Mouse (Mus musculus): ENCODE data around the gene Tgfb1. TPM values are rescaled to one million over a fixed set of nuclear protein-coding genes. Genes with fewer than 3 reads are reported as not detected.
"Not testable (repeated sequence)": the region's sequence is repeated elsewhere in the genome, so short reads cannot be mapped to it uniquely, and the experiment has no call there.

The Tgfb1 gene
- polyA plus RNA-seq, 1 experiment from 2014 or later: 2.5 TPM

GRCm38 (mm10) chr7:25719761-25720610 is 33.2 kb downstream of the Tgfb1 start:
- H3K4me2 ChIP-seq (replicated peaks): peak overlapping the region; percentile 90; the same call in 1 of the 2 replicates

DNA sequence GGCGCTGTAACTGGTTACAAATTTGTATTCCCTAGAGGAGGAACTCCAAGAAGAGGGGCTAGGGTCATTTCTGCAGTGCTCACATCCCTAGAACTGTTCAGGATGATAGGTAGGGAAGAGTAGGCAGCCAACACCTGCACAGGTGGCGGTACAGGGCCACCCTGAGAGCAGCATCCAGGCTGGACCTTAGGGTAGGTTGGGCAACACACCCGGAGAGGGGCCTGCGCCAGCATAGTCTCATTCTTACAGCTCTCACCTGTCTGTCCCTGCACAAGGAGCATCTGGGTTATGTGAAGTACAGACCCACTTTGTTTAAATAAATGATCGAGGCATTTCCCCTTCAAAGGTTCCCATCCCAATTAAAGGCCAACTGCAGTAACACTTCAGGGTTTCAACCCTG is 34.0 kb downstream of the Tgfb1 start:
- H3K9me3 ChIP-seq: no peaks in the 10 kb centered on the region
- H3K27ac ChIP-seq: no peak overlapping the region
- peaks cover 56% of the 10 kb centered on the region for H3K36me3 ChIP-seq
- no peak overlapping the region for H3K9ac ChIP-seq
- peaks cover 14% of the 10 kb centered on the region for H3K4me1 ChIP-seq
- no peak overlapping the region for H3K4me2 ChIP-seq (replicated peaks)
- H3K4me3 ChIP-seq: no peak overlapping the region
- no peak for ATAC-seq (ENCODE audit: insufficient number of reproducible peaks, insufficient read depth, low FRiP score, low TSS enrichment)
- 90% methylated on average over 5 of the region's 5 CpGs for WGBS
- H3K27me3 ChIP-seq: no peaks in the 10 kb centered on the region

More at GRCm38 (mm10) chr7:25719761-25720610, 33.2 kb downstream of the Tgfb1 start:
- Histone ChIP-seq H3K4me3 (no peak overlapping the region), H3K9me3 (no peaks in the 10 kb centered on the region), H3K36me3 (peaks cover 56% of the 10 kb centered on the region), H3K9ac (no peak overlapping the region), H3K27ac (peak overlapping the region; percentile 55; the same call in 1 of the 2 replicates), H3K27me3 (no peaks in the 10 kb centered on the region), H3K4me1 (peaks cover 14% of the 10 kb centered on the region)
- ATAC-seq (ENCODE audit: insufficient number of reproducible peaks, insufficient read depth, low FRiP score, low TSS enrichment): no peak
- 63% methylated on average over 10 of the region's 10 CpGs for WGBS

DNA sequence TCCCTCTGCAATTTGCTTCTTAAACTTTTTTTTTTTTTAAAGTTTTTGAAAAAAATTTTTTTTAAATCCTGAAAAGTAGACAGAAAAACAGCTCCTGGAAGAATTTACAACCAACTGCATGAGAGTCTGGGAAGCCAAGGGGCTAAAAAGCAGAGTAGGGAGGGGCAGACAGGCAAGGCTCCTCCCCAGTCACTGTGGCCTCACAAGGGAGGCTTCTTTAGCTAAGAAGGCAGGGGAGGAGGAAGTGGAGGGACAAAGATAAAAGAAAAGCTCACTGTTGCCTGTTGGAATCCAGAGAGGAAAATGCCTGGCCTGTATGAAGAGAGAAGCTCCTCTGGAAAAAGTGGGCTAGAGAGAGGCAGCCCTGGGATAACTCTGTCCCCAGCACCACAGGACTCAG is 35.0 kb downstream of the Tgfb1 start:
- not testable (repeated sequence) for H3K9ac ChIP-seq

GRCm38 (mm10) chr7:25725886-25726285 is 39.1 kb downstream of the Tgfb1 start:
- Histone ChIP-seq H3K9ac (no peak overlapping the region), H3K27ac (no peak overlapping the region), H3K4me2 (replicated peaks) (no peak overlapping the region), H3K9me3 (no peaks in the 10 kb centered on the region), H3K36me3 (peaks cover 93% of the 10 kb centered on the region), H3K4me1 (no peaks in the 10 kb centered on the region), H3K27me3 (no peaks in the 10 kb centered on the region), H3K4me3 (no peak overlapping the region)
- WGBS: 90% methylated on average over 19 of the region's 19 CpGs
- ATAC-seq (ENCODE audit: insufficient number of reproducible peaks, insufficient read depth, low FRiP score, low TSS enrichment): no peak

More for the DNA sequence above, 35.0 kb downstream of the Tgfb1 start:
- H3K9me3 ChIP-seq; H3K4me2 ChIP-seq (replicated peaks); ATAC-seq (ENCODE audit: insufficient number of reproducible peaks, insufficient read depth, low FRiP score, low TSS enrichment); H3K4me3 ChIP-seq; H3K27ac ChIP-seq; H3K27me3 ChIP-seq: not testable (repeated sequence)
- Histone ChIP-seq H3K36me3 (peaks cover 59% of the 10 kb centered on the region), H3K4me1 (peaks cover 14% of the 10 kb centered on the region)

DNA sequence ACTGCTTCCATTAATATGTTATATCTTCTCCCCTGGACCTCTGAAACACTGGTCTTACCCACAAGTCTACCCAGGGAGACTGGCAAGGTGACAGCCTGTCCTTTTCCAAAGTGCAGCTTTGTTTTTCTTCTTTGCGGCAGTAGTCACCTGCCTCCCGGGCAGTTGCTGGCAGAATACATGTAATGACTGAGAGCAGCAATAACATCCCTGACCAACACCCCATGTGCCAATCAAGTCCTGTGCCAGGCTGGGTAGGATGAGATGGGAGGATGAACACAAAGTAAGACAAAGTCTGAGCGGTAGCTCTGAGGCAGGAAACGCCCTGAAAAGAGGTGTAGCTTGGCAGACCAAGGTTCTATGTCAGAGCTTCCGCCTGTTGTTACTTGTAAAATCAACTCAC is 41.0 kb downstream of the Tgfb1 start:
- Histone ChIP-seq H3K27ac (no peak overlapping the region), H3K4me2 (replicated peaks) (no peak overlapping the region), H3K36me3 (peaks cover 96% of the 10 kb centered on the region), H3K4me3 (no peak overlapping the region), H3K4me1 (no peaks in the 10 kb centered on the region), H3K9me3 (no peaks in the 10 kb centered on the region), H3K27me3 (no peaks in the 10 kb centered on the region), H3K9ac (no peak overlapping the region)
- WGBS: 92% methylated on average over 5 of the region's 5 CpGs
- no peak for ATAC-seq (ENCODE audit: insufficient number of reproducible peaks, insufficient read depth, low FRiP score, low TSS enrichment)

GRCm38 (mm10) chr7:25729396-25729795 is 42.6 kb downstream of the Tgfb1 start:
- Histone ChIP-seq H3K36me3 (peaks cover 94% of the 10 kb centered on the region), H3K9me3 (no peaks in the 10 kb centered on the region), H3K27me3 (no peaks in the 10 kb centered on the region), H3K4me2 (replicated peaks) (no peak overlapping the region), H3K27ac (no peak overlapping the region), H3K4me1 (no peaks in the 10 kb centered on the region), H3K4me3 (no peak overlapping the region), H3K9ac (no peak overlapping the region)
- no peak for ATAC-seq (ENCODE audit: insufficient number of reproducible peaks, insufficient read depth, low FRiP score, low TSS enrichment)
- 48% methylated on average over 2 of the region's 2 CpGs for WGBS

DNA sequence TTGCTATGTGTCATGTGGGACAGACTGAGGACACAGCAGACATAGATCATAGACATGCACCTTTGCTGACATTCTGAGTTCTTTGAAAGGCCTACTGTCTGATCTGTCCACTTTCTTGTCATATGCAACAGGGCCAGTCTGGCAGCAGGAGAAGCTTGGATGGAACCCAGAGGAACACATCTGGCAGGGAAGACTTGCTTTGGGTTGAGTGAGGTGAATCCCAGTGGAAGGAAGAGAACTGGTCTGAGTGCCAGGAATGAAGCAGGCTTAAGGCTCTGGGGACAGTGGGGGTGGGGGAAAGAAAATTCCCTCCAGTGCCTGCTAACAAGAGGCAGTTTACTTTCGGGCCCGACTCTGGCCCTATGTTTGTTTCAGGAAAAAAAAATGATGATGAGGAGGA is 43.1 kb downstream of the Tgfb1 start:
- peaks cover 94% of the 10 kb centered on the region for H3K36me3 ChIP-seq
- ATAC-seq (ENCODE audit: insufficient number of reproducible peaks, insufficient read depth, low FRiP score, low TSS enrichment): no peak
- H3K4me1 ChIP-seq: no peaks in the 10 kb centered on the region
- H3K4me3 ChIP-seq: no peak overlapping the region
- WGBS: 94% methylated on average over 2 of the region's 2 CpGs
- H3K27me3 ChIP-seq: no peaks in the 10 kb centered on the region
- H3K4me2 ChIP-seq (replicated peaks): no peak overlapping the region
- H3K27ac ChIP-seq: no peak overlapping the region
- no peaks in the 10 kb centered on the region for H3K9me3 ChIP-seq
- no peak overlapping the region for H3K9ac ChIP-seq

DNA sequence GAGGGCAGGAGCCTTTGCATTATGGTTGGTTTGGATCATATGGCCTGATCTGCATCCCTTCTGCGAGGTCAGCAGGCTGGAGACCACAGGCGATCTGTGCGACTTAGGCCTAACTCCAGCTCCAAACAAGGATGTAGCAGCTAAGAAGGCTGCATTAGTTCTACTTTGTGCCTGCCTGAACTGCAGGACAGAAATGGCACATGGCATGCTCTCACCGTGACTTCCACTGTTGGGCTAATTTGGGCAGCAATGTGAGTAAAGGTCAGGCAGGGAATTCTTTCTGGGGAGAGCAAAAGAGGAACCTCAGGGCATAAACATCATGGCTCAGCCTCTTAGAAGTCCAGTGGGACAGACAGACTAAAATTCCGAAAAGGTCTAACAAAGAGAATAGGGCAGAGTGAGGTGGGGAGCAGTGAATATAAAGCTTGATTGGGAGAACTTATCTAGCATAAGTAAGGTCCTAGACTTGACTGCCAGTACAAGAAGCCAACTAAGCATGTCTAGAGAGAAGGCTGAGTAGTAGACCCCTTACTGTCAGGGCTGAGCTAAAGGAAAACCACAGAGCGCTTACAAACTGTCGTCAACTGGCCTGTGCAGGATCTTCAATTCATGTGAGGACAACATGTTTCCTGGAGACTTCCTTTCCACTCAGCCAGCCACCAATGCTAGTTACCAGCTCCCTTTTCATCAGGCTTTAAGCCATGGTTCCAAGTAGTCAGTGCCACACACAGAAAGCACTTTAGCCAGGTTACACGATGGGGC is 44.7 kb downstream of the Tgfb1 start:
- 88% methylated on average over 8 of the region's 8 CpGs for WGBS
- no peak overlapping the region for H3K9ac ChIP-seq
- H3K4me3 ChIP-seq: no peak overlapping the region
- ATAC-seq (ENCODE audit: insufficient number of reproducible peaks, insufficient read depth, low FRiP score, low TSS enrichment): no peak
- H3K9me3 ChIP-seq: no peaks in the 10 kb centered on the region
- peaks cover 92% of the 10 kb centered on the region for H3K36me3 ChIP-seq
- no peak overlapping the region for H3K27ac ChIP-seq
- no peak overlapping the region for H3K4me2 ChIP-seq (replicated peaks)
- no peaks in the 10 kb centered on the region for H3K27me3 ChIP-seq
- no peaks in the 10 kb centered on the region for H3K4me1 ChIP-seq

- no peaks in the 10 kb centered on the region for H3K4me1 ChIP-seq
Measured at GRCm38 (mm10) chr7:25734991-25735390, 48.2 kb downstream of the Tgfb1 start.

DNA sequence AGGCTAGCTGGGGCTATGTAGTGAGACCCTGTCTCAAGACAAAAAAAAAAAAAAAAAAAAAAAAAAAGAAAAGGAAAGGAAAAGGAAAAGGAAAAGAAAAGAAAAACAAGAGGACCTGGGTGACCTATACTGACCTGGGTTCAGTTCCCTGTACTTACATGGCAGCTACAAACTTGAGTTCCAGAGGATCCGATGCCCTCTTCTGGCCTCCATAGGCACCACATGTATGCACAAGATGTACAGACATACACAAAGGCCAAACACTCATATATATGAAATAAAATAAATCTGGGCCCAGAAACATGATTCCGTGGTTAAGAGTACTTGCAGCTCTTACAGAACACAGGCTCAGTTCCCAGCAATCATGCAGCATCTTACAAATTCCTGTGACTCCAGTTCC is 50.1 kb downstream of the Tgfb1 start:
- H3K27me3 ChIP-seq: no peaks in the 10 kb centered on the region
- H3K27ac ChIP-seq: no peak overlapping the region
- H3K4me3 ChIP-seq: no peak overlapping the region
- H3K4me1 ChIP-seq: no peaks in the 10 kb centered on the region
- ATAC-seq (ENCODE audit: insufficient number of reproducible peaks, insufficient read depth, low FRiP score, low TSS enrichment): no peak
- H3K4me2 ChIP-seq (replicated peaks): no peak overlapping the region
- no peak overlapping the region for H3K9ac ChIP-seq
- H3K36me3 ChIP-seq: peaks cover 96% of the 10 kb centered on the region
- 95% methylated on average over 2 of the region's 2 CpGs for WGBS
- H3K9me3 ChIP-seq: no peaks in the 10 kb centered on the region

More at GRCm38 (mm10) chr7:25734991-25735390, 48.2 kb downstream of the Tgfb1 start:
- H3K9me3 ChIP-seq: no peaks in the 10 kb centered on the region
- H3K36me3 ChIP-seq: peaks cover 94% of the 10 kb centered on the region
- no peak overlapping the region for H3K9ac ChIP-seq
- no peak for ATAC-seq (ENCODE audit: insufficient number of reproducible peaks, insufficient read depth, low FRiP score, low TSS enrichment)
- H3K27ac ChIP-seq: no peak overlapping the region
- no peaks in the 10 kb centered on the region for H3K27me3 ChIP-seq
- H3K4me2 ChIP-seq (replicated peaks): no peak overlapping the region
- WGBS: 78% methylated on average over 4 of the region's 4 CpGs
- no peak overlapping the region for H3K4me3 ChIP-seq

DNA sequence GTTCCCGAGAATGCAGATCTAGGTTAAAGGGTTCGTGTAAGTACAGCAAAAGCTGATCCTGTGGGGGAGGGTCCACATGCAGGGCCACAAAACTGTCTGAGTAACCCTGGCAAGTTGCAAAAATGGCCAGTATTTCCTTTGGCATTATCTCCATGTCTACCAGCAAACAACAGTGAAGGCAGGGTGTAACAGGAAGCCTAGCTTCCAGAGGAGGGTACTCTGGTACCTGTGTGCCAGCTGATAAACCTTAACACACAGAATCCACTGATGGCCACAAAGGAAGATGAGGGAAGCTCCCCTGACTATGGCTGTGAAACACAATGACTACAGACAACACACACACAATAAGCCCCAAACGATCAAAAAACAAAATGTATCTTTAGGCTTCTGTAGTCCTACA is 51.5 kb downstream of the Tgfb1 start:
- Histone ChIP-seq H3K4me2 (replicated peaks) (no peak overlapping the region), H3K9me3 (no peaks in the 10 kb centered on the region), H3K27me3 (no peaks in the 10 kb centered on the region), H3K4me3 (no peak overlapping the region), H3K9ac (no peak overlapping the region), H3K36me3 (peaks cover 96% of the 10 kb centered on the region), H3K4me1 (no peaks in the 10 kb centered on the region), H3K27ac (no peak overlapping the region)
- 92% methylated on average over 3 of the region's 3 CpGs for WGBS
- ATAC-seq (ENCODE audit: insufficient number of reproducible peaks, insufficient read depth, low FRiP score, low TSS enrichment): no peak

DNA sequence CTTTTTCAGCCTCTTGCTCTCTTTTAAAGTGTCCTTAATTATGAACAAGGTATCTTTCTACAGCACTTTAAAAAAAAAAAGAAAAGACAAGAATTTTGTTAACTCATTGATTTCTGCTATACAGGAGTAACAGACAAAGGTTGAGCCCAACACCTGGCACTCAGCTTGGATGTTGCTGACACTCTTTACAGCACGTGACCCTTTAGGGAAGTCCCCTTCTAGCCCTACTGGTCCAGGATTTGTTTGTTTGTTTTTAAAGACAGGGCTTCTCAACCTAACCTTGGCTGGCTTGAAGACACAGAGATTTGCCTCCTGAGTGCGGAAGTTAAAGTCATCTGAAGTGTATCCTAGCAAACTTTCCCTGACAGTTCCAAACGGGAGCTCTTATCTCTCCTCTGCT is 60.0 kb downstream of the Tgfb1 start:
- no peak overlapping the region for H3K27ac ChIP-seq
- peaks cover 3% of the 10 kb centered on the region; the same call in 1 of the 2 replicates for H3K4me1 ChIP-seq
- WGBS: 79% methylated on average over 3 of the region's 3 CpGs
- H3K27me3 ChIP-seq: no peaks in the 10 kb centered on the region
- H3K9me3 ChIP-seq: no peaks in the 10 kb centered on the region
- ATAC-seq (ENCODE audit: insufficient number of reproducible peaks, insufficient read depth, low FRiP score, low TSS enrichment): no peak
- H3K4me3 ChIP-seq: no peak overlapping the region
- H3K4me2 ChIP-seq (replicated peaks): no peak overlapping the region
- H3K9ac ChIP-seq: no peak overlapping the region
- peaks cover 98% of the 10 kb centered on the region for H3K36me3 ChIP-seq

Data from embryonic facial prominence, embryonic 12.5 days (tissue).